Mouse (Mus musculus) spleen, embryonic (tissue): Measurements from ENCODE around the gene Megf6.

Experiments used
- CTCF ChIA-PET: fragments of 350-600 bp; sonication (Branson Sonifier 250); formaldehyde crosslinking; loops from one replicate; lab custom pipeline; 2022; lab: Charles Lee

The Megf6 gene

DNA sequence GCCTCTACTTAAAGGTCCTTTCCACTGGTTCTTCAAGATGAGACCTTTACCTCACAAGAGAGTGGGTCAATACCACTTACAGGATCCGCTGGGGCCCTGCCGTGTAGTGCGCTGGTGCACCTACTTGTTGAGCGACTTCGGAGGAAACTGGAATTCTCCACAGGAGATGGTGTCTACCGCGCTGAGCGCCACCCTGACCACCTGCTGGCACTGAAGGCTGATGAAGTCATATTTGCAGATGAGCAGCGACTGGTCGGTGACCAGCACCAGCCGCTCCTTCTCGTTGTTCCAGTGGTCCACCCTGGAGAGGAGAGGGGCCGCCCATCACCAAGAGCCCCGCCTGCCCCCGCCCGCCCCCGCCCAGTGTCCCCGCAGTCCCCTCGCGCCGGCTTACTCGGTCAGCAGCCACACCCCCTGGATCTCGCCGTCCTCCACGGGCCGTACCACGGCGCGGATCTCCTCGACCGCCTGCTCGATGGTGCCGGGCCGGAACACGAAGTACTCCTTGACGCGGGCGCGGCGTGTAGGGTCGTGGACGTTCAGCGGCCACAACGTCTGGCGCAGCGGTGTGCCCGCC is 10.5 kb upstream of the Megf6 start:
- CTCF ChIA-PET: interaction anchor here (1.4 kb wide), 1 partner anchor 17 kb away, joined by 4 read pairs; no protein-coding TSS in a partner anchor

DNA sequence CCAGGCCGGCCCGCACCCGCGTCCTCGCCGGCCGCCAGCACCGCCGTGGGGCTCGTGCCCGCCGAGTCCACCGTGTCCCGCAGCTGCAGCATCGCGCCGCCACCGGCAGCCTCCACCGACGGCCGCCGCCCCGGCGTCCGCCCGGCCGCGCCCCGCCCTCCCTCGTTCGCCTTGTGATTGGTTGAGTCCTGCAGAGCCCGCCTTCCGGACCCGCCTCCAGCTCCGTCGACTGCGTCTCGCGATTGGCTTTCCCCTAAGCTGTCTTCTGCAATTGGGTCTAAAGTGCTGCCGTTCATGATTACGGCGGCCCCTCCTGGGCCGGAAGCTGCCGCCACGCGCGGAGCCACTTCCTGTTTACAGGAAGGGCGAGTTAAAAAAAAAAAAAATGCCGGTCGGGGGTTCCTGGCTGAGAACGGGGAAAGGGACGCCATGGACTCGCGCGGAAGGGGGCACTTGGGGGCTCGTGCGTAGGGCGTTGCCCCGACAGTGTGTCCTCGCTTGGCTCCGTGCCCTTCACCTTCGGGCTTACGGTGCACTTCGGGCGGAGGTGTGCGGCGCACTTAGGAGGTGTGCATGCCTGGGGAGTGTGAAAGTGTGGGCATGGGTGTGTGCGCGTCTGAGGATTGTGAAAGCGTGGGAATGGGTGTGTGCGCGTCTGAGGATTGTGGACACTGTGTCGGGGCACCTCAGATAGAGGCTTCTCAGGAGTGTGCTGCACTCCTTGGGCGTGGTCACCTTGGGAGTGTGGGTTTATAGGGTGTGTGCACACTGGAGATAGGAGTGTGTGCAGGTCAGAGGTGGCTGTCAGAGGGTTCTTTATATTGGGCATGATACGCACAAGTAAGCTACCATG is 9.8 kb upstream of the Megf6 start, which contains the start of gene Tprgl:
TSS of gene Tprgl (minus strand) at position 129 of the 853 bp plus-strand sequence.
- CTCF ChIA-PET: interaction anchor here (0.6 to 1.4 kb wide), 3 partner anchors 18 to 1822 kb away, joined by 3 to 4 read pairs (median 3); partner anchors contain the start of gene Chd5

DNA sequence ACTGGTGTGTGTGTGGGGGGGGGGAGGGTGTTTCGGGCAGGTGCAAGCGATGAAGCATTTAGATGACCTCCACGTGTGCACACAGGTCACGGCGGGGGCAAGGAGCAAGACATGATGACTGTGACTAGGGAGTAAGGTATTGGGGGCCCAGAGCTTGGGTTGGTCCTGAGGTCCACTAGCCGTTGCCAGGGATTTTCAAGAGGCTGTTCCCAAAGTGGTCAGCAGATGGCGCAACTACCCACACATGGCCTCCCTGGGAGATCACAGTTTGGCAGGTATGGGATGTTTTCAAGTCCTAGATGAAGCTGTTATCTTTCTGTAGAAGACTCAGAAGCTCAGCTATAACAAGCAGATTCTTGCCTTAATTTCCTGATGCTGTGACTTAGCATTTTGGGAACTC is 7.2 kb upstream of the Megf6 start:
- CTCF ChIA-PET: interaction anchor here (0.7 kb wide), 1 partner anchor 9 kb away, joined by 3 read pairs; no protein-coding TSS in a partner anchor

DNA sequence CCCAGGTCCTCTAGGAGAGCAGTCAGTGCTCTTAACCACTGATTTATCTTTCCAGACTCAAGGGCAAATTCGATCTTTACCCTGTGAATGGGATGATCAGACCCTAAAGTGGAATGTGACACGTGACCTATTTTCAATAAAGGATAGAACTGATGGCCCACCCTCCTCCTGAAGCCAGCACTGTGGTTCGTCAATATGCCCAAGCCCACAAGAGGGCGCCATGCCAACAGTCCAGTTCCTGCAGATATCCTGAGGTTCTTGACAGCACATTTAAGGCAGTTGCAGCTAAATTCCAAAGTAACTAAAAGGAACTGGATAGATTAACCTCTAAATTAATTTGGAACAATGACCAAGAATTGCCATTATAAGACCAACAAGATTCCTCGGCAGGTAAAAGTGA is 3.5 kb upstream of the Megf6 start:
- CTCF ChIA-PET: no interaction called here

DNA sequence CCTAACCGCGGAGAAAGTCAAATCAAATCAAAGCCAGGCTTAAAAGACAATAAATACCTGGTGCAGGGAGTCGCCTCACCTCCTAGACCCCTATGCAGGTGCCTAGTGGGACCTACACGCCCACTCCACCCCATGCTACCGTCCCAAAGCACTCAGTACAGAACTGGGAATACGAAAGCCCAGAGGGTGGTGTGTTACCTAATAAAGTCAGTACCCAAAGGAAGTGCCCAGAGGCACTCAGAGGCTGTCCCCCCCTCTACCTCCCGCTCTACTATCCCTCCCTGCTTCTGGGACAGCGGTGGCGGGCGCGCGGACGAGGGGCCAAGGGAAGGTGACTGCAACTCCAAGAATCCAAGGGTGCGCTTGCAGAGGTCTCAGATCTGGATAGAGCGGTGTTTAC is 509 bp upstream of the Megf6 start:
- CTCF ChIA-PET: no interaction called here

DNA sequence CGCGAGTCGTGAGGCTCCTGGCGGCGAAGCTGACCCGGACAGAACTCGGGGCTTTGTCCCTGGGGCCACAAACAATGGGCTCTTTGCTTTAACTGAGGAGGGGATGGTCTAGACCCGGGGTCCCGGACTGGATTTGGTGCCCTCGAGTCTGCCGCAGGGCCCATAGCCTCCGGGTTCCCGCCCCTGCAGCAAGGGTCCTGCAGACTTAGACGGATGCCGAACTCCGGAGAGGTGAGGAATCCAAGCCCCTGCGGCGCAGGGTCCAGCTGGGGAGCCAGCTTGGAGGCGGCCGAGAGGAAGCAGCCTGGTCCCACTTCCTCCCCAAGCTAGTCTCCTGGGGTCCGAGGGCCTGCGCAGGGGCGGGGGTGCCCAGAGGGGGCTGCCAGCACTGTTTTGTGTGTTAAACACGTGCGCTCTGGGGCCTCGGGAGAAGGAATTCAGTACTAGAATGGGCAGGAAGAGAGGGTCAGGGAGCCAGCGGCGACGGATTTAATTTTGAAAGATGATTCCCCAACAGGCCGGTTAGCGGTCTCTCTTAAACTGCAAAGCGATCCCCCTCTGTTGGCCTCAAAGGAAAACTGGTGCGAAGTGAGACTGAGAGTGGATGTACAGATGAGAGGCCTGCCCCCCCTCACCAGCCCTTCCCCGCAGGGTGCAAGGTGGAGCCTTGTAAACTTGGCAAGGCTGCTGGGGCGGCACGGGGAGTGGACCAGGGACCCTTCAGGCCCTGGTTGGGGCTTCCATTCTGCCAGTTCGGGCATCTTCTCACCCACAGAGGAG is 811 bp downstream of the Megf6 start:
- CTCF ChIA-PET: no interaction called here

DNA sequence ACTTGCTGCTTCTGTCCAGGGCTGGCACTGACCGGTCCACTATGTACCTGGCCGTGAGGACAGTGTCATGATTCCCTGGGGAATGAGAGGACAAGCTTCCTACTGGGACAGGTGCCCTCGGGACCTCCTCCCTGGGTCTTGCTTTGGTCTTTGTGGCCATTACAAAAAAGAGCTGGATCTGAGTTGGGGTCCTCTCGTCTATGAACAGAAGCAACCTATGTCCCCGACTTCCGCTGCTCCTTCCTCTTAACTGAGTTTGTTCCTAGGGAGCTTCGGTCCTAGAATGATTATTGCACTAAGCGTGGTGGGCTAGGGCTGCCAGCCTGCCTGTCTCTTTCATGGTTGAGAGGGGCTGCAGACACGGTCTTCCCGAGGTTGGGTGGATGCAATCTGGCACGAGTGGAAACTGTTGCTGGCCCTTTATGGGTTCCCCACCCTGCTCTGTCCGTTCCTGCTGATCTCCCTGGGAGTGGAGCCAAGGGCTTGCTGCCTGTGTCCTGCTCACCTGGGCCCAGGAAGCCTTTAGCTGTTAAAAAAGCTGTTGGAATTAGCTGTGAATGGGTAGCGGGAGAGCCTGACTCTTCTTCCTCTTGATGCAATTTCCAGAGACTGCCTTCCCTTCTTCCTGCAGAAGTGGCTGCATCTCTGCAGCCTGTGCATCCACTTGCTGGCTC is 1.5 kb downstream of the Megf6 start:
- CTCF ChIA-PET: no interaction called here

DNA sequence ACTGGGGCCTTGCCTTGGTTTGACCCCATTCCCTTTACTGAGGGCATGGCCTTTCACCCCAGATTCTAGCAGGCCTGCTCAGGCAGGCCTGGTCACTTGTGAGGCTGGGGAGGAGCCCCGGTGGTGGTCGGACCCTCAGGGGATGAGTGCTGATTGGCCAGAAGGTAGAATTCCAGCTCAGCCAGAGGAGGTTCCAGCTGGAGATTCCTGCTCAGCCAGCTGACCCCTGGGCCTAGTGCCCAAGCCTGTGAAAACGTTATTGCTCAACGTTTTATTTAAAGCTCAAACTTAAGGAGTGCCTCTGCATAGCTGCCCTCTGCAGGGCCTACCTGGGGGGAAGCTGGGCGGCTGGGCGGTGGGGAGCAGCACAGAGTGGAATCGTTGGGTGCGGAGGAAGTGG is 6.7 kb downstream of the Megf6 start:
- CTCF ChIA-PET: no interaction called here

DNA sequence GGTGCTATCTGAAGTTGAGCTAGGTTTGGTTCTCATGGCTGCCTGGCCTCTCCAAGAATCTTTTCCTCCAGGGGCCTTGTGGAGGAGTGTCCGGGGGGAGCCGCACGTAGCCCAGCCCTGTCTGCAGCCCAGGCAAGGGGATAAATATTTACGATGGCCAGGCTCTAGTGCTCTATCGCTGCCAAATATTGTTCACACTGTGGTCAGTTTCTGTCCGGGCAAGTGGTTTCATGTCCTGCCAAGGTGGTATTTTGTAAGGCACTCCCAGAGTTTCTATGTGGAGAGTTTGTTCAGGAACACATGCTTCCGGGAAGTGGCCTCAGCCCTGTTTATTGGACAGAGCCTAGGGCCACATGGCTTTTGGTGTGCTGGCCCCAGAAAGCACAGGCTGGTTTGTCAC is 10.5 kb downstream of the Megf6 start:
- CTCF ChIA-PET: no interaction called here

DNA sequence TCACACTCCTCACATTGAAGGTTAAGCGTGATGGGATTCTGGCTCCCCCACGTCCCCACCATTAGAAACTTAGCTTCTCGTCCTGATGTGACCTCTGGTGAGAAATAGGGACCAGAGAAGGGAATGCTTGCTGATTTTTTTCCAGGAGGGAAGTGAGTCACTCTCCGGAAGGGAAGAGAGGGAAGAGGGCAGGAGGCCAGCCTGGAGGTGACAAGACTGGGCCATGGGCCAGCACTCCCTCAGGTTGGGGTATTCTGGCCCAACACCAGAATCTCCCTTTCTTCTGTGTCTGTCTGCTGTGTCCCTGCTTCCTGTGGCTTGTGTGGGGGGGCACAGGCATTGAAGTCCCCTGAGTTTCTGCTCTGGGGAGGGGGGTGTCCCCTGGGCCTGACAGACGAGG is 13.0 kb downstream of the Megf6 start:
- CTCF ChIA-PET: no interaction called here

DNA sequence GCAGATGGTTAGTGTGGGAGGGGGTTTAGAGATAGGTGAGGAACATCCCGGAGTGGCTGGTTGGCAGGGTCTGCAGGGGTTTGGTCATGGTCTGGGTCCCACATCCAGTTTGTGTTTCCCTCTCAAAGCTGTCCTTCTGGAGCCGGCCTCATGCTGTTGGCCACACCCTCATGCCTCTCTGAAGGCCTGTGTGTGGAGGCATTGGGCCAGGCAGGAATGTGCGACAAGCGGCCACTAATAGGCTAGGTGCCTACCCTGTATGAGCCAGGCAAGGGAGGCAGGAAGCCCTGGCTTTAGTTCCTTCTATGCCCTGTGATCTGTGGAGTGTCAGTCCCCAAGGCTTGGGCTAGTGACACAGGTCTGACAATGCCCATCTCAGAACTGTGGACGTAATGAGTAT is 14.5 kb downstream of the Megf6 start:
- CTCF ChIA-PET: no interaction called here

DNA sequence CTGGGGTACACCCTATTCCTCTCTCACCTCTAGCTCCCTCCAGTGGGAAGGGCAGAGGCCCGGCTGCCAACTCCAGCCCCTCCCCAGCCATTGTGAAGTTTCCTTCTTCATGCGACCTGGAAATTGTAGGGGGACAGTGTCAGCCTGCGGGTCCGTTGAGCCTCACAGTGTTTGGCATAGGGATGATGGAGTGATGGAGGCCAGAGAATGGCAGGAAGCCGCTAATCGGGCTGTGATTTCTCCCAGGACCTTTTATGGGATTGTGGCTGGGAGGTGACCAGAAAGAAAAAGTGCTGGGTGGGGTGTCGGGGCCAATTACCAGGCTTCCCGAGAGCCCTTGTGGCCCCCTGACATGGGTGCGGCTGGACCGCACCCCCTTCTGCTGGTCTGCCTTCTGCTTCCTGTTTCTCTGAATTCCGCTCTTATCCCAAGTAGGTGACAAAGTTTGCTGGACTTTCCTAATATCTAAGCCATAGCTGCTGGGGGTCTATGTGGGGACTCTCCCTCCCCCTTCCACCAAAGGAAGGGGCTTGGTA is 15.5 kb downstream of the Megf6 start:
- CTCF ChIA-PET: no interaction called here

DNA sequence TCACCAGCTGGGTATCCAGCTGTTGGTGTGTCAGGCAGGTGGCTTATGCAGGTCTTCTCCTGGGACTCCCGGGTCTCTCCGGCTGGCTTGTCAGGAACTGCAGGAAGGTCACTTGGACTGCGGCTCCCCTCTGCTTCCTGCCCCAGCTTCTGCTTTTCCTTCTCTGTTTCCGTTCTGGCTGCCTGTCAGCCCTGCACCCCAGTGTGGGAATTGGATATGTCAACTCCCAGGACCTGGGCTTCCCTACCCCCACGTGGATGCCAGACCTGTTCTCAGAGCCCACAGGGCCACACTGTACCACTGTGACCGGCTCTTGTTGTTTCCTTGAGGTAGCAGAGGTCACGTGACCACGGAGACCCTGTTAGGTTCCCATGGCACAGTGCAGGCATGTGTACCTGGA is 18.4 kb downstream of the Megf6 start:
- CTCF ChIA-PET: no interaction called here

DNA sequence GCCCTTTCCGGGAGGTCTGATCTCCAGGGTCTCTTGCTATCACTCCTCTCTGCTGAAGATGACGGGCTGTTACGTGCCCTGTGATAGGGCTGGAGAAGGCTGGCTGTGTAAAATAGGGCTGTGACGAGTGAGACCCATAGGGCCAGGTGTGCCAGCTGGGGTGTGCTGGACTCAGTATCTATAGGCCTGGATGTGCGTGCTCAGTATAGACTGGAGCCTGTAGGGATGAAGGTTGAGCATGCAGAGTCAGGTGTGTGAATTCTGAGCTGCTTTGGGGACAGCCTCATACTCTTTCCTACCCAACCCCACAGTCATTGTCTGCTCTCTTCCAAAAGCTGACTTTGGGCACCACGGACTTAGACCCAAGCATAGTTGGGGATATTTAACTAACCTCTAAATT is 27.4 kb downstream of the Megf6 start:
- CTCF ChIA-PET: no interaction called here

DNA sequence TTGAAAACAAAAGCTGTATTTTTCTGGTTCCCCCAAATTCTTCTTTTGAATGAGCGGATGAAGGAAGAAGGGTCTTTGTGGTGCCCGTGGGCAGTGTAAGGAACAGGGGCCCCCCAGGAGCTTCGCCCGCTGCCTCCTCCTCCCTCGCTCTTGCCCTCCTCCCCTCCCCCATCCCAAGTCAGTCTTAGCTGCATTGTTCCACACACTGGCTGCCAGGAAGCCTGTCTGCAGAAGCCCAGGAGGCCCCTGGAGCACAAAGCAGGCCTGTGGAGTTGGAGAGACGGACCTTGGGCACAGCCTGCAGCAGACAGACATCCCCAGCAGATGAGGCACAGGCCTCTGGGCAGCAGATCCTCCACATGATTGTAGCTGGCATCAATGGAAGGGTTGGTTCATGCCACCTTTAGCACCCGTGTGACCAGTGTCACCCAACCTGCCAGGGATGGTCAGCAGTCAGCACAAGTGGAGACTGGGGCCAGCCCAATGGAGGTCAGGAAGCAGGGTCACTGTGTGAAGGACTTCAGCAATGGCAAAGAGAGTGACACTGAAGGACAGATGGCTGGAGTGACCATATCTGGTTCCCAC is 27.9 kb downstream of the Megf6 start:
- CTCF ChIA-PET: no interaction called here

DNA sequence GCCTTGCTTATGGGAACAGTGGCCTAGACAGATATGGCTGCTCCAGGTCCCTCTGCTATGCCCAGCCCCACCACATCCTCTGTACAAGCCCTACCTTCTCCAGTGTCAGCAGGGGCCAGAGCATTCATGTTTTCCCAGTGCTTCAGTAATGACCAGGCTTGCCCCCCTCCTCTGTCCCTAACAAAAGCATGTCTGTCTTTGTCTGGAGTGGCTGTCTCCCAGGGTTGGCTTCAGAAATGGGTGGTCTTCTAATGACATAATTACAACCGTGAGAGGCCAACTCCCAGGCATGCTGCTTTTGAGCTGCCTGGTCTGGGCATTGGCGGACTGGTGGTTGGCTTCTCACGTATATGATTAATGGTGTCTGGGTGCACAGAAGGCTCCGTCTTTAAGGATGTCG is 31.0 kb downstream of the Megf6 start:
- CTCF ChIA-PET: no interaction called here

DNA sequence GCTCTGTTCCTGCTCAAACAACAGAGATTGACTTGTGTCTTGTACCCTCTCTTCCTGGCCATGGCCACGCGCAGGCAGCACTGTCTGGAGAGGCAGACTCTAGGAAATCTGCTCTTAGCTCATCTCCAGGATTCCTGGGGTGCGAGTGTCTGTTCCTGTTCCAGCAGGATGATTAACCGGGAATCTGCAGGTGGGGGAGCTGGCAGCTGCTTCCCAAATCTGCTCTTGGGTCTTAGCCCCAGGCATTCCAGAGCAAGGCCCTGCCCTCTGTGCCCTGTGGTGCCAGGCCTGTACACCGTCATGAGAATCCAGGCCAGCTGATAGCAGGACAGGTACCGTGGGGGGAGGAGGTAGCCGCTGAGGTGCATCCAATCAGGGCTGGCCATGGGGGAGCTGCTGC is 34.0 kb downstream of the Megf6 start:
- CTCF ChIA-PET: no interaction called here

DNA sequence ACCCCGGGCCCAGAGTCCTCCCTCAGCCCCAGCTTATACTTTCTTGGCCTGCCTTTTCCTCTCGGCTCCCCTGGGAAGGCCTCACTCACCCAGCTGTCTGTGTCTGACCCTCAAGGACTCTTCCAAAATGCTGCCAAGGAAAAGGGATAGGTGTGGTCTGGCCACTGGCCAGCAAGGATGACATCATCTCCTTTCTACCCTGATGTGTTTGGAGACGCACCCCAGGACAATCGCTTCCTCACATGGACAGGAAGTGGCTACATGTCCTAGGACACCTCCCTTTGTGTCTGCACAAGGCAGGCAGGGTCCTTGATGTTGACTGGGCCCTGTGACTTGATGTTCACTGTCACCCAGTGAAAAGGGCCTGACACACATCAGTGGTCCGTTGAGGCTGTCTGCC is 34.9 kb downstream of the Megf6 start:
- CTCF ChIA-PET: no interaction called here

DNA sequence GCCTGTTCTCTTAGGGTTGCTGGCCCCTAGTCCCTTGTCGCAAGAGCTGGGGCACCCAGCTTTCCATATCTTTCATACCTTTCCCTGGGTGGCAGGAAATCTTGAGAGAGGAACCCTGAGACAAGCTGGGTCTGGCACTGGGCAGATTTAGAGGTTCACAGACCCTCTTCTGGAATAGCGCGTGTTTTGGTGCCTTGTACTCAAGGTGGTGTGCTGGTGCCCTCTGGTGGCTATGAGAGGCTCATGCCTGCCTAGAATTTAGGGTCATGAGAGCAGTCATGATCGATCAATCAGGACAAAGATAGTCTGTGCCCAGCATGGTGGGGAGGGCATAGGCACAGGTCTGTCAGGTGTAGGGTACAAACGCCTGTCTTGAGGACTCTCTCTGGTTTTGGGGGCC is 36.7 kb downstream of the Megf6 start:
- CTCF ChIA-PET: no interaction called here

DNA sequence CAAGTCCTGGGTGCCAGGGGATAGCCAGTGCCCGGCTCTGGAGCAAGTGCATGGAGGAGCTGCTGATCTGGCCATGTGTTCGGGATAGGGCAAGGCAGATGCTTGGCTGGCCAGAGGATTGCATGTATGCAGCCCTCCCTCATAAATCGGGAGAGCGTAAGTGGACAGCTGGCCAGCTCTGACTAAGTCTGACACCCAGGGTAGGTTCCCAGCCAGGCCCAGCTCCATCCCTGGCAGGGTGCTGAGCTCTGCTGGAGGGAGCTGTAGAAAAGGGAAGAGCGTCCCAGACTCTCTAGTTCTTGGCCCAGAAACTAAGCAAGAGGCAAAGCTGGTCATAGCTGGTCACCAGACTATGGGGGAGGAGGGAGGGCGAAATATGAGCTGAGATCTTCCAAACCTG is 38.5 kb downstream of the Megf6 start:
- CTCF ChIA-PET: interaction anchor here (0.5 kb wide), 1 partner anchor 144 kb away, joined by 3 read pairs; no protein-coding TSS in a partner anchor

DNA sequence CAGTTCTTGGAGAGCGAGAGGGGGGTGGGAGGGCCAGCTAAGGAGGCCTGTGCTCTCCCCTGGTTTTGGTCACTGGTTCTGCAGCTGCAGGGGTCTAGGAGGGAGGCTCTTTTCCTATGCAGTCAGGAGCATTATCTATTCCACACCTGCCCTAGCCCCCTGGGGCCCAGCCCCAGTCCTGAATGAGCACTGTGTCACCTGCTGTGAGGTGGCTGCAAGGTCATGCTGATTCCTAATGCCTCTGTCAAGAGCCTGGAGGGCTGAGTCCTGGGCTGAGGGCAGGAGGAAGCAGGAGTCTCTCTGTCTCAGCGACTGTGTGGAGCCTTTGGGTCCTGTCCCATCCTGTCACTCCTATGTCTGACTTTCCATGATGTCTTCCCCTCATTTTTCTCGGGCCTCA is 39.3 kb downstream of the Megf6 start:
- CTCF ChIA-PET: no interaction called here
